Mouse (Mus musculus) MEL (cell line): ENCODE results near the gene Cux1. TPM values are rescaled to one million over a fixed set of nuclear protein-coding genes. Genes with fewer than 3 reads are reported as not detected.

ENCODE experiments used
- DNase-seq: peaks from one replicate; pipeline ENCODE4 v3.0.0; 2011; ENCODE audit warnings: low read depth, low spot score
- H3K27ac ChIP-seq: 2 replicates; pipeline ENCODE4 v1.5.1; 2012; ENCODE audit warnings: low read depth, mild to moderate bottlenecking, control low read depth, low read length, moderate library complexity; ENCODE audit not compliant: control insufficient read depth
- H3K27me3 ChIP-seq, 2 experiments: fragments of 150-350 bp in 1 of 2; sonication (generic) in 1 of 2; 2 replicates each; pipeline ENCODE4 v1.6.1; 2012; ENCODE audit warnings: low read length in 2 of 2, mild to moderate bottlenecking in 2 of 2, improper control_type of control experiment in 1 of 2, moderate library complexity in 1 of 2; ENCODE audit not compliant: insufficient read depth in 2 of 2, control insufficient read depth in 1 of 2
- H3K36me3 ChIP-seq, 2 experiments: 2 replicates each; pipeline ENCODE4 v1.6.1; 2012 to 2014; ENCODE audit warnings: low read length in 2 of 2, improper control_type of control experiment in 1 of 2, inconsistent platforms in 1 of 2, mild to moderate bottlenecking in 1 of 2; ENCODE audit not compliant: insufficient read depth in 2 of 2, control insufficient read depth in 1 of 2
- H3K4me1 ChIP-seq, 2 experiments: fragments of 150-350 bp in 1 of 2; sonication (generic) in 1 of 2; 2 replicates each; pipeline ENCODE4 v1.6.1; 2012; ENCODE audit warnings: low read length in 2 of 2, improper control_type of control experiment in 1 of 2, mild to moderate bottlenecking in 1 of 2; ENCODE audit not compliant: insufficient read depth in 2 of 2, control insufficient read depth in 1 of 2
- H3K4me3 ChIP-seq, 2 experiments: fragments of 150-350 bp in 1 of 2; sonication (generic) in 1 of 2; 2 replicates each; pipeline ENCODE4 v1.5.1; 2012; ENCODE audit warnings: low read depth in 2 of 2, low read length in 2 of 2, mild to moderate bottlenecking in 2 of 2, moderate library complexity in 2 of 2, control low read depth in 1 of 2, improper control_type of control experiment in 1 of 2; ENCODE audit not compliant: control insufficient read depth in 1 of 2, insufficient read depth in 1 of 2
- H3K79me2 ChIP-seq: 2 replicates; pipeline ENCODE4 v1.6.1; 2012; ENCODE audit warnings: mild to moderate bottlenecking, low read length, moderate library complexity; ENCODE audit not compliant: control insufficient read depth, poor library complexity, insufficient read depth
- H3K9ac ChIP-seq: 2 replicates; pipeline ENCODE4 v1.6.1; 2012; ENCODE audit warnings: low read depth, mild to moderate bottlenecking, control low read depth, low read length, moderate library complexity; ENCODE audit not compliant: control insufficient read depth, poor library complexity, severe bottlenecking
- H3K9me3 ChIP-seq: fragments of 150-350 bp; sonication (generic); replicated peaks from 2 replicates; pipeline ENCODE4 v1.6.1; 2012; ENCODE audit warnings: mild to moderate bottlenecking, low read length, improper control_type of control experiment, moderate library complexity; ENCODE audit not compliant: insufficient read depth
- CTCF ChIP-seq, 3 experiments: IDR thresholded peaks in 2 of 3; conservative IDR thresholded peaks in 1 of 3; 2 replicates each; pipeline ENCODE4 v1.5.1; 2011 to 2012; ENCODE audit warnings: low read length in 3 of 3, low read depth in 2 of 3, mild to moderate bottlenecking in 2 of 3, improper control_type of control experiment in 1 of 3, inconsistent platforms in 1 of 3, mixed read lengths in 1 of 3, moderate library complexity in 1 of 3; ENCODE audit not compliant: control insufficient read depth in 1 of 3, insufficient read depth in 1 of 3, poor library complexity in 1 of 3, severe bottlenecking in 1 of 3
- ELF1 ChIP-seq: IDR thresholded peaks from 2 replicates; pipeline ENCODE4 v1.6.1; 2014; ENCODE audit warnings: low read depth, mild to moderate bottlenecking, inconsistent platforms, low read length, improper control_type of control experiment, moderate library complexity
- GABPA ChIP-seq: IDR thresholded peaks from 2 replicates; pipeline ENCODE4 v1.6.1; 2012; ENCODE audit warnings: low read depth, mild to moderate bottlenecking, inconsistent platforms, low read length, improper control_type of control experiment, moderate library complexity
- GATA1 ChIP-seq: IDR thresholded peaks from 2 replicates; pipeline ENCODE4 v1.6.1; 2011; ENCODE audit warnings: low read depth, low read length, improper control_type of control experiment
- MAX ChIP-seq: IDR thresholded peaks from 2 replicates; pipeline ENCODE4 v1.6.1; 2011; ENCODE audit warnings: low read length, improper control_type of control experiment
- MYB ChIP-seq: IDR thresholded peaks from 2 replicates; pipeline ENCODE4 v1.6.1; 2011; ENCODE audit warnings: mild to moderate bottlenecking, low read depth, low read length, improper control_type of control experiment
- MYC ChIP-seq: IDR thresholded peaks from 2 replicates; pipeline ENCODE4 v1.6.1; 2011; ENCODE audit warnings: low read depth, mild to moderate bottlenecking, low read length, improper control_type of control experiment, moderate library complexity
- NRF1 ChIP-seq: IDR thresholded peaks from 2 replicates; pipeline ENCODE4 v1.6.1; 2014; ENCODE audit warnings: low read depth, mild to moderate bottlenecking, inconsistent platforms, low read length, improper control_type of control experiment, moderate library complexity; ENCODE audit not compliant: poor library complexity, insufficient read depth, severe bottlenecking
- POLR2A ChIP-seq, 2 experiments: IDR thresholded peaks; 2 replicates each; pipeline ENCODE4 v1.6.1; 2011 to 2012; ENCODE audit warnings: low read length in 2 of 2, mild to moderate bottlenecking in 2 of 2, control low read depth in 1 of 2, improper control_type of control experiment in 1 of 2, low read depth in 1 of 2, moderate library complexity in 1 of 2; ENCODE audit not compliant: control insufficient read depth in 1 of 2, insufficient read depth in 1 of 2, poor library complexity in 1 of 2
- POLR2AphosphoS2 ChIP-seq: IDR thresholded peaks from 2 replicates; pipeline ENCODE4 v1.6.1; 2011; ENCODE audit warnings: low read length, improper control_type of control experiment
- POLR2AphosphoS5 ChIP-seq: IDR thresholded peaks from 2 replicates; pipeline ENCODE4 v1.6.1; 2012; ENCODE audit warnings: low read depth, borderline replicate concordance, mild to moderate bottlenecking, inconsistent platforms, low read length, moderate library complexity, mixed read lengths
- SIN3A ChIP-seq: IDR thresholded peaks from 2 replicates; pipeline ENCODE4 v1.6.1; 2012; ENCODE audit warnings: low read length, improper control_type of control experiment, inconsistent platforms
- SMC3 ChIP-seq: IDR thresholded peaks from 2 replicates; pipeline ENCODE4 v1.6.1; 2011; ENCODE audit warnings: low read depth, low read length, improper control_type of control experiment
- TAL1 ChIP-seq: IDR thresholded peaks from 2 replicates; pipeline ENCODE4 v1.6.1; 2012; ENCODE audit warnings: mild to moderate bottlenecking, inconsistent platforms, low read length, moderate library complexity, mixed read lengths
- TBP ChIP-seq: IDR thresholded peaks from 2 replicates; pipeline ENCODE4 v1.8.0; 2011; ENCODE audit warnings: low read depth, low read length, improper control_type of control experiment
- TCF12 ChIP-seq: IDR thresholded peaks from 2 replicates; pipeline ENCODE4 v1.6.1; 2014; ENCODE audit warnings: low read depth, mild to moderate bottlenecking, inconsistent platforms, low read length, improper control_type of control experiment, moderate library complexity
- ZC3H11A ChIP-seq: IDR thresholded peaks from 2 replicates; pipeline ENCODE4 v1.6.1; 2012; ENCODE audit warnings: low read depth, mild to moderate bottlenecking, inconsistent platforms, low read length, improper control_type of control experiment
- ZKSCAN1 ChIP-seq: IDR thresholded peaks from 2 replicates; pipeline ENCODE4 v1.6.1; 2012; ENCODE audit warnings: low read depth, mild to moderate bottlenecking, inconsistent platforms, low read length, improper control_type of control experiment, moderate library complexity
- ZMIZ1 ChIP-seq: IDR thresholded peaks from 2 replicates; pipeline ENCODE4 v1.6.1; 2012; ENCODE audit warnings: low read depth, mild to moderate bottlenecking, inconsistent platforms, low read length, improper control_type of control experiment, moderate library complexity
- polyA plus RNA-seq, 2 experiments: library from polyadenylated mRNA; stranded (reverse) in 1 of 2; unstranded in 1 of 2; fragments of >175 nt in 1 of 2; fragments of >200 nt in 1 of 2; gene quantifications; 2 replicates each; pipeline versions ENCODE4 v1.2.1 to v1.2.4; 2012; ENCODE audit warnings: low replicate concordance in 2 of 2, low read depth in 1 of 2; ENCODE audit not compliant: insufficient read length in 2 of 2, insufficient read depth in 1 of 2, missing spikeins in 1 of 2
- total RNA-seq: library from RNA; depleted of rRNA; stranded (reverse); fragments of 300-350 nt; gene quantifications from 2 replicates; pipeline ENCODE4 v1.2.3, GENCODE M21; 2012

Cux1 gene
- total and polyA plus RNA-seq, 3 experiments = 71.1 to 104 TPM; not detected in 1

DNA sequence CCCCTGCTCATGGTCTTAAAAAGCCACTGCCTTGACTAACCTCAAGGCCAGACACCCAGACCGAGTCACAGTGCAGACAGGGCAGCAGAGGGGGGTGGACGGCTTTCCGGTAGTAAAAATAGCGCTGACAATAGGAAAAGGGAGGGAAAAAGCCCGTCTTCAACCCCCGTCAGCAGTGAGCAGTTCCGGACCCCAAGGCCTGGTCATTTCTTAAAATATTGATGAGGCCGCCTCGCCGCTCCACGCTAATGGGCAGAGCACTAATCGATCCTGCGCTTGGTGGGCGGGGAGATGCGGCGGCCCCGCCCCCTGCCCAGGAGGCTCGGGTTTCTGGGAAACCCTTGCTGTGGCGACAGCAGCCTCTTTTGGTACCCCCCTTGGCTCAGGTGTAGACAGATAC is 329.7 kb downstream of the Cux1 start:
- no peaks in the 10 kb centered on the region for H3K4me1 ChIP-seq
- no peak overlapping the region for H3K4me3 ChIP-seq

DNA sequence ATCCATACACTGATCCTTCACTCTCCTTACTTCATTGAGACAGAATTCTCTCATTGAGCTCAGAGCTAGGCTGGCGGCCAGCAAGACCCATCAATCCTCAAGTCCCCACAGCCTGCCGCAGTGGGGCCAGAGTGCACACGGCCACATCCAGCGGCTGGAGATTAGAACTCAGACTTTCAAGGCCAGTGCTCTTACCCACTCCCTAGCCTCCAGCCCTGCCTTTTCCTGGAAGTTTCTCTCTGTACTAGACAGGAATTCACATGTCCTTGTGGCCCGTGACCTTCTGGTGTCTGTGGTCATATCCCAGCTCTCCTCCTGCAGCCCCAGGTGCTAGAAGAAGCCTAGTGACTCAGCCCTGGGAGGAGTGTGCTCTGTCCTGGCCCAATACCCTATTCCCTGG is 330.7 kb downstream of the Cux1 start:
- no peaks in the 10 kb centered on the region for H3K36me3 ChIP-seq

More for the DNA sequence above, 329.7 kb downstream of the Cux1 start:
- Histone ChIP-seq H3K9ac (no peak overlapping the region), H3K79me2 (no peaks in the 10 kb centered on the region), H3K27me3 (no peaks in the 10 kb centered on the region), H3K27ac (no peak overlapping the region), H3K9me3 (no peaks in the 10 kb centered on the region), H3K36me3 (no peaks in the 10 kb centered on the region)
- no peak for TF ChIP-seq POLR2A (IDR thresholded peaks at IDR 0.05; ENCODE audit: control insufficient read depth in 1 of 2, insufficient read depth in 1 of 2, low read depth in 1 of 2, low read length in 2 of 2, poor library complexity in 1 of 2)
- no peak for TF ChIP-seq GATA1
- TF ChIP-seq GABPA = no peak
- TF ChIP-seq ZKSCAN1 = no peak
- TF ChIP-seq ZC3H11A = no peak
- TF ChIP-seq NRF1 = no peak
- TF ChIP-seq TBP = no peak
- no peak for TF ChIP-seq TCF12
- no peak for TF ChIP-seq POLR2AphosphoS2
- TF ChIP-seq SMC3 = no peak
- TF ChIP-seq ZMIZ1 = no peak
- DNase-seq = no peak

DNA sequence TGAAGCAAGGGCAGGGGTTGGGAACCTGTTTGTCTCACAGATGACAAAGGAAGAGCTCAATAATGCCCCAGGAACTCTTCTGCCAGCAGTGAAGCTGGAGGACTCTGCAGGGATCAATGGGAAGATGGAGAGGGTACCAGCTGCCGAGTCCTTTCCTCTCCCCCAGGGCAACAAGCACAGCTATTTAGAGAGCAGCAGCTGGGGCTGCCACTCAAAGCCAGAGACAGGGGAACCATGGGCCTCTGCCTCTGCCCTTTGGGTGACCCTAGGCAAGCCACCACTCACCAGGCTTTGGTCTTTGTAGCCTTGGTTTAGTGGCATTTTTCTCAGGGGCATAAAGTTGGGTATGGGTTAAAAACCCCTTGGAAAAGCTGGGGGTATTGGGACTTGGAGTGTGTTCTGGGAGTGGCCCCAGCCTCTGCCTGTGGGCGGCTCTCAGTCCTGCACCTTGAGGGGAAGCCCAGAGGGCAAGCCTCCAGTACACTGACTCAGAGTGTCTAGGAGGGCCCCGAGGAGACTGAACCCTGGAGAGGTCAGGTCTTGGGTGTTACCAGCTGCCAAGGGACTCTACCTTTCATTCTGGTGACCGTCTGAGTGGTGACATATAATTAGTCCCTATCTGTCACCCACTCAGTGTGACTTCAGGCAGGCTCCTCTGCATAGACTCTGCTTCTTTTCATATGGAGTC is 336.8 kb downstream of the Cux1 start:
- no peak for DNase-seq
- H3K27ac ChIP-seq = no peak overlapping the region
- no peaks in the 10 kb centered on the region for H3K79me2 ChIP-seq
- H3K9me3 ChIP-seq = no peaks in the 10 kb centered on the region
- TF ChIP-seq TAL1 (no peak), GATA1 (no peak), GABPA (no peak), TCF12 (no peak), MYC (no peak), ELF1 (no peak), NRF1 (no peak)
- TF ChIP-seq, all 39 proteins: peak for 0
- no peaks in the 10 kb centered on the region for H3K27me3 ChIP-seq
- H3K4me1 ChIP-seq = no peaks in the 10 kb centered on the region
- no peak overlapping the region for H3K4me3 ChIP-seq
- H3K9ac ChIP-seq = no peak overlapping the region
- no peaks in the 10 kb centered on the region for H3K36me3 ChIP-seq

More for the DNA sequence above, 330.7 kb downstream of the Cux1 start:
- no peak for TF ChIP-seq MAX
- TF ChIP-seq MYB = no peak
- no peak for TF ChIP-seq CTCF (IDR thresholded peaks at IDR 0.05 in 2 of 3, conservative IDR thresholded peaks at IDR 0.05 in 1 of 3; ENCODE audit: control insufficient read depth in 1 of 3, insufficient read depth in 1 of 3, low read depth in 2 of 3, low read length in 3 of 3, poor library complexity in 1 of 3, severe bottlenecking in 1 of 3)
- no peak for TF ChIP-seq ZC3H11A
- no peak for TF ChIP-seq ZKSCAN1
- no peak for TF ChIP-seq SIN3A
- no peak for TF ChIP-seq POLR2A (IDR thresholded peaks at IDR 0.05; ENCODE audit: control insufficient read depth in 1 of 2, insufficient read depth in 1 of 2, low read depth in 1 of 2, low read length in 2 of 2, poor library complexity in 1 of 2)
- no peak for TF ChIP-seq POLR2AphosphoS5
- no peak for TF ChIP-seq POLR2AphosphoS2
- TF ChIP-seq, all 39 proteins: peak for 0
- DNase-seq = no peak
- Histone ChIP-seq H3K9ac (no peak overlapping the region), H3K79me2 (no peaks in the 10 kb centered on the region), H3K4me1 (no peaks in the 10 kb centered on the region), H3K9me3 (no peaks in the 10 kb centered on the region), H3K27me3 (no peaks in the 10 kb centered on the region), H3K4me3 (no peak overlapping the region), H3K27ac (no peak overlapping the region)
